Mouse (Mus musculus): ENCODE results near the gene Slc22a23. TPM values are rescaled to one million over a fixed set of nuclear protein-coding genes. Genes with fewer than 3 reads are reported as not detected.

Slc22a23 gene
- total RNA-seq, 2 experiments from 2014 or later = 8.5 to 10.2 TPM

GRCm38 (mm10) chr13:34307696-34308603 is 37.0 kb downstream of the Slc22a23 start:
- intact Hi-C loops (cut with DNase I) = no loop called here
- no peak for DNase-seq

GRCm38 (mm10) chr13:34305964-34306671 is 38.9 kb downstream of the Slc22a23 start:
- intact Hi-C loops (cut with DNase I) = no loop called here
- no peak for DNase-seq

GRCm38 (mm10) chr13:34304896-34305295 is 40.1 kb downstream of the Slc22a23 start:
- intact Hi-C loops (cut with DNase I) = no loop called here
- no peak for DNase-seq

GRCm38 (mm10) chr13:34303386-34304016 is 41.5 kb downstream of the Slc22a23 start:
- no peak for DNase-seq
- intact Hi-C loops (cut with DNase I) = no loop called here

- no peak for DNase-seq
Observed at GRCm38 (mm10) chr13:34301585-34301984, 43.4 kb downstream of the Slc22a23 start.

GRCm38 (mm10) chr13:34299351-34300333 is 45.3 kb downstream of the Slc22a23 start:
- intact Hi-C loops (cut with DNase I) = no loop called here
- DNase-seq = no peak

More at GRCm38 (mm10) chr13:34301585-34301984, 43.4 kb downstream of the Slc22a23 start:
- intact Hi-C loops (cut with DNase I) = no loop called here

- intact Hi-C loops (cut with DNase I) = no loop called here
- DNase-seq = no peak
Observed at GRCm38 (mm10) chr13:34298674-34299073, 46.3 kb downstream of the Slc22a23 start.

GRCm38 (mm10) chr13:34298061-34298460 is 46.9 kb downstream of the Slc22a23 start:
- intact Hi-C loops (cut with DNase I) = no loop called here
- no peak for DNase-seq

- no peak for DNase-seq
- intact Hi-C loops (cut with DNase I) = no loop called here
Observed at GRCm38 (mm10) chr13:34295787-34296435, 49.1 kb downstream of the Slc22a23 start.

- no peak for DNase-seq
- intact Hi-C loops (cut with DNase I) = no loop called here
Observed at GRCm38 (mm10) chr13:34294212-34294611, 50.8 kb downstream of the Slc22a23 start.

- DNase-seq = no peak
- intact Hi-C loops (cut with DNase I) = no loop called here
Observed at GRCm38 (mm10) chr13:34292042-34292441, 52.9 kb downstream of the Slc22a23 start.

GRCm38 (mm10) chr13:34290346-34290745 is 54.6 kb downstream of the Slc22a23 start:
- DNase-seq = no peak
- intact Hi-C loops (cut with DNase I) = no loop called here

GRCm38 (mm10) chr13:34289567-34289966 is 55.4 kb downstream of the Slc22a23 start:
- intact Hi-C loops (cut with DNase I) = no loop called here
- DNase-seq = no peak

- intact Hi-C loops (cut with DNase I) = no loop called here
- DNase-seq = no peak
Observed at GRCm38 (mm10) chr13:34288129-34288528, 56.9 kb downstream of the Slc22a23 start.

- no peak for DNase-seq
- intact Hi-C loops (cut with DNase I) = no loop called here
Observed at GRCm38 (mm10) chr13:34287601-34288083, 57.3 kb downstream of the Slc22a23 start.

- no peak for DNase-seq
- intact Hi-C loops (cut with DNase I) = no loop called here
Observed at GRCm38 (mm10) chr13:34281360-34281759, 63.6 kb downstream of the Slc22a23 start.

- intact Hi-C loops (cut with DNase I) = loop anchor here (10.0 kb wide), 1 partner anchor 56 kb away; no protein-coding TSS in a partner anchor
- DNase-seq = no peak
Observed at GRCm38 (mm10) chr13:34278759-34279270, 66.2 kb downstream of the Slc22a23 start.

- DNase-seq = no peak
- intact Hi-C loops (cut with DNase I) = loop anchor here (10.0 kb wide), 1 partner anchor 57 kb away; no protein-coding TSS in a partner anchor
Observed at GRCm38 (mm10) chr13:34278288-34278701, 66.7 kb downstream of the Slc22a23 start.

- DNase-seq = no peak
- intact Hi-C loops (cut with DNase I) = loop anchor here (10.0 kb wide), 1 partner anchor 57 kb away; no protein-coding TSS in a partner anchor
Observed at GRCm38 (mm10) chr13:34277611-34278010, 67.4 kb downstream of the Slc22a23 start.
